Mouse (Mus musculus): ENCODE results near the gene Gm42669. TPM values are rescaled to one million over a fixed set of nuclear protein-coding genes. Genes with fewer than 3 reads are reported as not detected.

Gene Gm42669
- polyA plus RNA-seq, 1 experiment from 2014 or later = 0.49 TPM

GRCm38 (mm10) chr5:107497519-107498501 lies 9.6 kb upstream of the Gm42669 start:
- no peaks in the 10 kb centered on the region for H3K27me3 ChIP-seq
- ATAC-seq (ENCODE audit: insufficient number of reproducible peaks, low FRiP score, low TSS enrichment, low read depth) = no peak; the same call in 1 of the 2 replicates
- no peak overlapping the region for H3K4me2 ChIP-seq (replicated peaks)
- H3K36me3 ChIP-seq = no peaks in the 10 kb centered on the region
- WGBS = 68% methylated on average over 10 of the region's 10 CpGs
- no peaks in the 10 kb centered on the region for H3K4me1 ChIP-seq
- no peak overlapping the region for H3K9ac ChIP-seq
- H3K27ac ChIP-seq (replicated peaks) = no peak overlapping the region
- no peak overlapping the region for H3K4me3 ChIP-seq (replicated peaks)
- H3K9me3 ChIP-seq (replicated peaks) = no peaks in the 10 kb centered on the region

- Histone ChIP-seq H3K27ac (replicated peaks) (no peak overlapping the region), H3K27me3 (no peaks in the 10 kb centered on the region), H3K36me3 (no peaks in the 10 kb centered on the region), H3K4me2 (replicated peaks) (no peak overlapping the region), H3K4me3 (replicated peaks) (no peak overlapping the region), H3K9ac (no peak overlapping the region), H3K4me1 (no peaks in the 10 kb centered on the region), H3K9me3 (replicated peaks) (no peaks in the 10 kb centered on the region)
- 55% methylated on average over 5 of the region's 5 CpGs for WGBS
- ATAC-seq (ENCODE audit: insufficient number of reproducible peaks, low FRiP score, low TSS enrichment, low read depth) = no peak
These were observed 8.6 kb upstream of the Gm42669 start for GRCm38 (mm10) chr5:107498806-107499310.

GRCm38 (mm10) chr5:107499891-107500535 lies 7.4 kb upstream of the Gm42669 start:
- H3K36me3 ChIP-seq = no peaks in the 10 kb centered on the region
- no peaks in the 10 kb centered on the region for H3K4me1 ChIP-seq
- no peaks in the 10 kb centered on the region for H3K27me3 ChIP-seq
- ATAC-seq (ENCODE audit: insufficient number of reproducible peaks, low FRiP score, low TSS enrichment, low read depth) = no peak
- H3K9ac ChIP-seq = no peak overlapping the region
- H3K4me2 ChIP-seq (replicated peaks) = no peak overlapping the region
- H3K27ac ChIP-seq (replicated peaks) = no peak overlapping the region
- no peaks in the 10 kb centered on the region for H3K9me3 ChIP-seq (replicated peaks)
- no peak overlapping the region for H3K4me3 ChIP-seq (replicated peaks)
- WGBS = 85% methylated on average over 5 of the region's 5 CpGs

- WGBS = 84% methylated on average over 1 of the region's 1 CpGs
- Histone ChIP-seq H3K9ac (no peak overlapping the region), H3K27me3 (no peaks in the 10 kb centered on the region), H3K4me1 (no peaks in the 10 kb centered on the region), H3K27ac (replicated peaks) (no peak overlapping the region), H3K9me3 (replicated peaks) (no peaks in the 10 kb centered on the region), H3K36me3 (no peaks in the 10 kb centered on the region), H3K4me3 (replicated peaks) (no peak overlapping the region), H3K4me2 (replicated peaks) (no peak overlapping the region)
- ATAC-seq (ENCODE audit: insufficient number of reproducible peaks, low FRiP score, low TSS enrichment, low read depth) = no peak
These were observed 6.7 kb upstream of the Gm42669 start for GRCm38 (mm10) chr5:107500741-107501140.

GRCm38 (mm10) chr5:107510503-107510902 lies 3.1 kb downstream of the Gm42669 start:
- no peak overlapping the region for H3K4me2 ChIP-seq (replicated peaks)
- no peak overlapping the region for H3K4me3 ChIP-seq (replicated peaks)
- no peak overlapping the region for H3K27ac ChIP-seq (replicated peaks)
- H3K9ac ChIP-seq = no peak overlapping the region
- H3K9me3 ChIP-seq (replicated peaks) = no peaks in the 10 kb centered on the region
- 84% methylated on average over 10 of the region's 10 CpGs for WGBS
- ATAC-seq (ENCODE audit: insufficient number of reproducible peaks, low FRiP score, low TSS enrichment, low read depth) = no peak
- H3K36me3 ChIP-seq = 0 out of 2 replicates have a peak, but pooled peaks cover 7% of the 10 kb centered on the region
- no peaks in the 10 kb centered on the region for H3K27me3 ChIP-seq
- H3K4me1 ChIP-seq = no peaks in the 10 kb centered on the region

- H3K9ac ChIP-seq = no peak overlapping the region
- no peak overlapping the region for H3K27ac ChIP-seq (replicated peaks)
- ATAC-seq (ENCODE audit: insufficient number of reproducible peaks, low FRiP score, low TSS enrichment, low read depth) = no peak
- H3K9me3 ChIP-seq (replicated peaks) = no peaks in the 10 kb centered on the region
- H3K4me1 ChIP-seq = no peaks in the 10 kb centered on the region
- H3K27me3 ChIP-seq = no peaks in the 10 kb centered on the region
- WGBS = 58% methylated on average over 2 of the region's 2 CpGs
- H3K4me2 ChIP-seq (replicated peaks) = no peak overlapping the region
- H3K36me3 ChIP-seq = 0 out of 2 replicates have a peak, but pooled peaks cover 7% of the 10 kb centered on the region
- no peak overlapping the region for H3K4me3 ChIP-seq (replicated peaks)
These were observed 3.9 kb downstream of the Gm42669 start for GRCm38 (mm10) chr5:107511326-107511725.

GRCm38 (mm10) chr5:107513583-107513982 lies 6.2 kb downstream of the Gm42669 start:
- Histone ChIP-seq H3K4me2 (replicated peaks) (no peak overlapping the region), H3K4me3 (replicated peaks) (no peak overlapping the region), H3K9ac (no peak overlapping the region), H3K27ac (replicated peaks) (no peak overlapping the region), H3K36me3 (no peaks in the 10 kb centered on the region), H3K27me3 (no peaks in the 10 kb centered on the region), H3K4me1 (no peaks in the 10 kb centered on the region), H3K9me3 (replicated peaks) (no peaks in the 10 kb centered on the region)
- 39% methylated on average over 7 of the region's 7 CpGs for WGBS
- ATAC-seq (ENCODE audit: insufficient number of reproducible peaks, low FRiP score, low TSS enrichment, low read depth) = no peak; the same call in 1 of the 2 replicates

GRCm38 (mm10) chr5:107515453-107515852 lies 8.0 kb downstream of the Gm42669 start:
- Histone ChIP-seq H3K4me3 (replicated peaks) (no peak overlapping the region), H3K4me2 (replicated peaks) (no peak overlapping the region), H3K4me1 (no peaks in the 10 kb centered on the region), H3K27me3 (no peaks in the 10 kb centered on the region), H3K27ac (replicated peaks) (no peak overlapping the region), H3K9ac (no peak overlapping the region), H3K36me3 (no peaks in the 10 kb centered on the region), H3K9me3 (replicated peaks) (no peaks in the 10 kb centered on the region)
- 93% methylated on average over 3 of the region's 3 CpGs for WGBS
- ATAC-seq (ENCODE audit: insufficient number of reproducible peaks, low FRiP score, low TSS enrichment, low read depth) = no peak

- Histone ChIP-seq H3K27ac (replicated peaks) (no peak overlapping the region), H3K36me3 (no peaks in the 10 kb centered on the region), H3K27me3 (no peaks in the 10 kb centered on the region), H3K4me2 (replicated peaks) (no peak overlapping the region), H3K4me1 (no peaks in the 10 kb centered on the region), H3K9ac (no peak overlapping the region), H3K4me3 (replicated peaks) (no peak overlapping the region), H3K9me3 (replicated peaks) (no peaks in the 10 kb centered on the region)
- 95% methylated on average over 1 of the region's 1 CpGs for WGBS
- ATAC-seq (ENCODE audit: insufficient number of reproducible peaks, low FRiP score, low TSS enrichment, low read depth) = no peak
These were observed 8.7 kb downstream of the Gm42669 start for GRCm38 (mm10) chr5:107516087-107516486.

- 92% methylated on average over 4 of the region's 4 CpGs for WGBS
- H3K4me1 ChIP-seq = no peaks in the 10 kb centered on the region
- H3K9ac ChIP-seq = no peak overlapping the region
- H3K27me3 ChIP-seq = no peaks in the 10 kb centered on the region
- H3K4me2 ChIP-seq (replicated peaks) = no peak overlapping the region
- no peak overlapping the region for H3K4me3 ChIP-seq (replicated peaks)
- H3K36me3 ChIP-seq = no peaks in the 10 kb centered on the region
- H3K9me3 ChIP-seq (replicated peaks) = no peaks in the 10 kb centered on the region
- ATAC-seq (ENCODE audit: insufficient number of reproducible peaks, low FRiP score, low TSS enrichment, low read depth) = no peak
- no peak overlapping the region for H3K27ac ChIP-seq (replicated peaks)
These were observed 11.2 kb downstream of the Gm42669 start for GRCm38 (mm10) chr5:107518602-107519001.

- Histone ChIP-seq H3K4me3 (replicated peaks) (no peak overlapping the region), H3K9ac (no peak overlapping the region), H3K9me3 (replicated peaks) (no peaks in the 10 kb centered on the region), H3K36me3 (no peaks in the 10 kb centered on the region), H3K27ac (replicated peaks) (no peak overlapping the region), H3K4me2 (replicated peaks) (no peak overlapping the region), H3K27me3 (no peaks in the 10 kb centered on the region), H3K4me1 (no peaks in the 10 kb centered on the region)
- ATAC-seq (ENCODE audit: insufficient number of reproducible peaks, low FRiP score, low TSS enrichment, low read depth) = no peak
- 85% methylated on average over 6 of the region's 6 CpGs for WGBS
These were observed 14.0 kb downstream of the Gm42669 start for GRCm38 (mm10) chr5:107521386-107521785.

Data from embryonic facial prominence, embryonic 15.5 days (tissue).